Mouse (Mus musculus): ENCODE results near the gene Zdhhc8. TPM values are rescaled to one million over a fixed set of nuclear protein-coding genes. Genes with fewer than 3 reads are reported as not detected.
"Not testable (repeated sequence)": the region's sequence is repeated elsewhere in the genome, so short reads cannot be mapped to it uniquely, and the experiment has no call there.

Gene Zdhhc8
- polyA plus RNA-seq, 1 experiment = 52.3 TPM

- 92% methylated on average over 10 of the region's 10 CpGs for WGBS
- no peaks in the 10 kb centered on the region for H3K4me1 ChIP-seq (ENCODE audit: control insufficient read depth, insufficient read depth, insufficient read length)
- H3K27ac ChIP-seq (ENCODE audit: insufficient read depth, low read length) = no peak overlapping the region
- H3K27me3 ChIP-seq (ENCODE audit: control insufficient read depth, insufficient read depth, low read length) = no peaks in the 10 kb centered on the region
- DNase-seq (ENCODE audit: low read depth in 1 of 2, low spot score in 2 of 2) = no peak
- H3K36me3 ChIP-seq (ENCODE audit: control insufficient read depth, insufficient read depth, low read length) = no peaks in the 10 kb centered on the region
- TF ChIP-seq POLR2A (IDR thresholded peaks at IDR 0.05; ENCODE audit: low read depth, low read length) = no peak
- no peak for TF ChIP-seq CTCF (IDR thresholded peaks at IDR 0.05; ENCODE audit: extremely low read depth, insufficient read depth, insufficient read length, insufficient replicate concordance)
- H3K4me3 ChIP-seq (ENCODE audit: extremely low read depth, insufficient read depth, insufficient read length) = no peak overlapping the region
Observed at GRCm38 (mm10) chr16:18198365-18199098, 36.4 kb downstream of the Zdhhc8 start.

GRCm38 (mm10) chr16:18197881-18198280, 37.1 kb downstream of the Zdhhc8 start:
- no peaks in the 10 kb centered on the region for H3K36me3 ChIP-seq (ENCODE audit: control insufficient read depth, insufficient read depth, low read length)
- no peak overlapping the region for H3K4me3 ChIP-seq (ENCODE audit: extremely low read depth, insufficient read depth, insufficient read length)
- H3K27ac ChIP-seq (ENCODE audit: insufficient read depth, low read length) = no peak overlapping the region
- 92% methylated on average over 6 of the region's 6 CpGs for WGBS
- TF ChIP-seq CTCF (IDR thresholded peaks at IDR 0.05; ENCODE audit: extremely low read depth, insufficient read depth, insufficient read length, insufficient replicate concordance) (no peak), POLR2A (IDR thresholded peaks at IDR 0.05; ENCODE audit: low read depth, low read length) (no peak)
- H3K4me1 ChIP-seq (ENCODE audit: control insufficient read depth, insufficient read depth, insufficient read length) = no peaks in the 10 kb centered on the region
- no peaks in the 10 kb centered on the region for H3K27me3 ChIP-seq (ENCODE audit: control insufficient read depth, insufficient read depth, low read length)
- DNase-seq (ENCODE audit: low read depth in 1 of 2, low spot score in 2 of 2) = no peak

- H3K4me3 ChIP-seq (ENCODE audit: extremely low read depth, insufficient read depth, insufficient read length); H3K36me3 ChIP-seq (ENCODE audit: control insufficient read depth, insufficient read depth, low read length); H3K27ac ChIP-seq (ENCODE audit: insufficient read depth, low read length); H3K27me3 ChIP-seq (ENCODE audit: control insufficient read depth, insufficient read depth, low read length); H3K4me1 ChIP-seq (ENCODE audit: control insufficient read depth, insufficient read depth, insufficient read length); DNase-seq (ENCODE audit: low read depth in 1 of 2, low spot score in 2 of 2): not testable (repeated sequence)
- WGBS = 55% methylated on average over 3 of the region's 3 CpGs
Observed at GRCm38 (mm10) chr16:18195561-18195960, 39.4 kb downstream of the Zdhhc8 start.

- TF ChIP-seq POLR2A (IDR thresholded peaks at IDR 0.05; ENCODE audit: low read depth, low read length) = no peak
- no peak for TF ChIP-seq CTCF (IDR thresholded peaks at IDR 0.05; ENCODE audit: extremely low read depth, insufficient read depth, insufficient read length, insufficient replicate concordance)
- WGBS = 21% methylated on average over 5 of the region's 5 CpGs
- H3K27me3 ChIP-seq (ENCODE audit: control insufficient read depth, insufficient read depth, low read length) = no peaks in the 10 kb centered on the region
- H3K36me3 ChIP-seq (ENCODE audit: control insufficient read depth, insufficient read depth, low read length) = no peaks in the 10 kb centered on the region
- no peaks in the 10 kb centered on the region for H3K4me1 ChIP-seq (ENCODE audit: control insufficient read depth, insufficient read depth, insufficient read length)
- no peak overlapping the region for H3K4me3 ChIP-seq (ENCODE audit: extremely low read depth, insufficient read depth, insufficient read length)
- DNase-seq (ENCODE audit: low read depth in 1 of 2, low spot score in 2 of 2) = no peak
- no peak overlapping the region for H3K27ac ChIP-seq (ENCODE audit: insufficient read depth, low read length)
Observed at GRCm38 (mm10) chr16:18195068-18195467, 39.9 kb downstream of the Zdhhc8 start.

GRCm38 (mm10) chr16:18194208-18194985, 40.5 kb downstream of the Zdhhc8 start:
- Histone ChIP-seq H3K4me1 (ENCODE audit: control insufficient read depth, insufficient read depth, insufficient read length) (no peaks in the 10 kb centered on the region), H3K36me3 (ENCODE audit: control insufficient read depth, insufficient read depth, low read length) (no peaks in the 10 kb centered on the region), H3K27me3 (ENCODE audit: control insufficient read depth, insufficient read depth, low read length) (no peaks in the 10 kb centered on the region), H3K4me3 (ENCODE audit: extremely low read depth, insufficient read depth, insufficient read length) (no peak overlapping the region), H3K27ac (ENCODE audit: insufficient read depth, low read length) (no peak overlapping the region)
- TF ChIP-seq POLR2A (IDR thresholded peaks at IDR 0.05; ENCODE audit: low read depth, low read length) (no peak), CTCF (IDR thresholded peaks at IDR 0.05; ENCODE audit: extremely low read depth, insufficient read depth, insufficient read length, insufficient replicate concordance) (no peak)
- 74% methylated on average over 15 of the region's 15 CpGs for WGBS
- no peak for DNase-seq (ENCODE audit: low read depth in 1 of 2, low spot score in 2 of 2)

- TF ChIP-seq POLR2A (IDR thresholded peaks at IDR 0.05; ENCODE audit: low read depth, low read length) = no peak
- Histone ChIP-seq H3K4me1 (ENCODE audit: control insufficient read depth, insufficient read depth, insufficient read length) (no peaks in the 10 kb centered on the region), H3K27ac (ENCODE audit: insufficient read depth, low read length) (no peak overlapping the region), H3K27me3 (ENCODE audit: control insufficient read depth, insufficient read depth, low read length) (no peaks in the 10 kb centered on the region), H3K36me3 (ENCODE audit: control insufficient read depth, insufficient read depth, low read length) (no peaks in the 10 kb centered on the region), H3K4me3 (ENCODE audit: extremely low read depth, insufficient read depth, insufficient read length) (no peak overlapping the region)
- DNase-seq (ENCODE audit: low read depth in 1 of 2, low spot score in 2 of 2) = no peak
- WGBS = 85% methylated on average over 2 of the region's 2 CpGs
Observed at GRCm38 (mm10) chr16:18191006-18191405, 43.9 kb downstream of the Zdhhc8 start.

- Histone ChIP-seq H3K4me3 (ENCODE audit: extremely low read depth, insufficient read depth, insufficient read length) (no peak overlapping the region), H3K36me3 (ENCODE audit: control insufficient read depth, insufficient read depth, low read length) (no peaks in the 10 kb centered on the region), H3K4me1 (ENCODE audit: control insufficient read depth, insufficient read depth, insufficient read length) (no peaks in the 10 kb centered on the region), H3K27me3 (ENCODE audit: control insufficient read depth, insufficient read depth, low read length) (no peaks in the 10 kb centered on the region), H3K27ac (ENCODE audit: insufficient read depth, low read length) (no peak overlapping the region)
- DNase-seq (ENCODE audit: low read depth in 1 of 2, low spot score in 2 of 2) = no peak
- 88% methylated on average over 3 of the region's 3 CpGs for WGBS
- TF ChIP-seq POLR2A (IDR thresholded peaks at IDR 0.05; ENCODE audit: low read depth, low read length) = no peak
- TF ChIP-seq CTCF (IDR thresholded peaks at IDR 0.05; ENCODE audit: extremely low read depth, insufficient read depth, insufficient read length, insufficient replicate concordance) = no peak
Observed at GRCm38 (mm10) chr16:18187221-18187620, 47.7 kb downstream of the Zdhhc8 start.
